In the genomic region with DNA sequence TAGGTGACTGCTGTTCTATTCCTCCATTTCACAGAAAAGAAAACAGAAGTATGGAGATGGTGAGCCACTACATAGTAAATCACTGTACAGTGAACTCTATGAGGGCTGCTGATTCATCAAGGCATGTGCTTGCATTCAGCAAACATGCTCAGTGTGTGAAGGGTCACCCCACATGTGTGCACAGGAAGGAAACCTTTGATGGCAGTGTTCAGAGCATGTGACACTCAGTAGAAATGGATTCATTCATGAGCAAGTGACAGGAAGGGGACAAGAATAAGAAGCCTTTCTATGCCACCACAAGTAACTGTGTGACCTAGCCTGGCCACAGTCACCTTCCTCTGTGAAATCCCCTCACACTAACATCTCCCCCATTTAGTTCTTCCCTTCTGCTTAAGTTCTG, we compare ENCODE assay signal across 18 mouse cellular contexts. TPM values are rescaled to one million over a fixed set of nuclear protein-coding genes. Genes with fewer than 3 reads are reported as not detected.
DNase-seq lines count a peak whose midpoint lies in the region; ATAC-seq and TF ChIP-seq lines count a peak whose summit lies in the region.
"Had no signal": no experiment of that assay in that cellular context is flagged by ENCODE, and none has a peak within 500 bp of the region (broad histone marks: within the 10 kb centered on the region; RNA-seq: fewer than 3 reads in every experiment).

No protein-coding gene starts in this region.

- no peak overlapping the region for H3K4me3 ChIP-seq in liver, embryonic 15.5 days (replicated peaks)
- no peak overlapping the region for H3K4me3 ChIP-seq in liver, embryonic 12.5 days
- H3K4me3 ChIP-seq in bone marrow macrophage, adult 2 months (ENCODE audit: insufficient read depth, low read length): no peak overlapping the region
- H3K4me3 ChIP-seq in macrophage (ENCODE audit: inconsistent target): no peak overlapping the region
- H3K4me3 ChIP-seq in hindbrain, embryonic 10.5 days: no peak overlapping the region
- H3K4me3 ChIP-seq: embryonic facial prominence, embryonic 10.5 days; erythroblast, embryonic 14.5 days; liver, embryonic 13.5 days; neural tube, embryonic 12.5 days had no signal

- no peaks in the 10 kb centered on the region for H3K79me2 ChIP-seq in macrophage (ENCODE audit: inconsistent target)

- ATAC-seq in liver, embryonic 15.5 days (ENCODE audit: insufficient read depth): peak; percentile 49; the same call in 1 of the 2 replicates
- no peak for ATAC-seq in liver, embryonic 12.5 days
- ATAC-seq: forebrain, postnatal 0 days; midbrain, embryonic 16.5 days had no signal

- no peak overlapping the region for H3K9ac ChIP-seq in liver, embryonic 15.5 days
- no peak overlapping the region for H3K9ac ChIP-seq in liver, embryonic 12.5 days
- H3K9ac ChIP-seq: forebrain, postnatal 0 days; liver, embryonic 13.5 days; neural tube, embryonic 12.5 days had no signal

- no peak overlapping the region for H3K4me2 ChIP-seq in liver, embryonic 15.5 days
- no peak overlapping the region for H3K4me2 ChIP-seq in liver, embryonic 12.5 days
- H3K4me2 ChIP-seq: liver, embryonic 13.5 days; neural tube, embryonic 12.5 days had no signal

- TF ChIP-seq CTCF in bone marrow macrophage, adult 2 months (IDR thresholded peaks at IDR 0.05; ENCODE audit: low read depth, low read length): no peak

- no peak for TF ChIP-seq POLR2A in bone marrow macrophage, adult 2 months (IDR thresholded peaks at IDR 0.05; ENCODE audit: borderline replicate concordance, low read depth, low read length)

- DNase-seq in 416B (ENCODE audit: low read depth): peak; percentile 73
- DNase-seq in frontal cortex, postnatal 36 days (ENCODE audit: low spot score in 2 of 2): no peak
- no peak for DNase-seq in kidney, postnatal 25 days
- no peak for DNase-seq in hindbrain, embryonic 10.5 days (ENCODE audit: low spot score)
- DNase-seq: cerebellum, postnatal 14 days; forebrain, postnatal 0 days; kidney, adult 2 months; kidney, postnatal 36 days; liver, embryonic 13.5 days; right cerebral cortex, postnatal 14 days had no signal

- no peaks in the 10 kb centered on the region for H3K36me3 ChIP-seq in liver, embryonic 15.5 days (replicated peaks)
- H3K36me3 ChIP-seq in liver, embryonic 12.5 days: no peaks in the 10 kb centered on the region
- no peaks in the 10 kb centered on the region for H3K36me3 ChIP-seq in macrophage (ENCODE audit: inconsistent target)
- no peaks in the 10 kb centered on the region for H3K36me3 ChIP-seq in hindbrain, embryonic 10.5 days
- H3K36me3 ChIP-seq: embryonic facial prominence, embryonic 10.5 days; liver, embryonic 13.5 days; neural tube, embryonic 12.5 days had no signal

- no peaks in the 10 kb centered on the region for H3K9me3 ChIP-seq in liver, embryonic 15.5 days (replicated peaks)
- H3K9me3 ChIP-seq in liver, embryonic 12.5 days (replicated peaks): no peaks in the 10 kb centered on the region
- no peaks in the 10 kb centered on the region for H3K9me3 ChIP-seq in hindbrain, embryonic 10.5 days
- H3K9me3 ChIP-seq: embryonic facial prominence, embryonic 10.5 days; liver, embryonic 13.5 days; neural tube, embryonic 12.5 days had no signal

- no peaks in the 10 kb centered on the region for H3K27me3 ChIP-seq in liver, embryonic 15.5 days
- H3K27me3 ChIP-seq in liver, embryonic 12.5 days (replicated peaks): no peaks in the 10 kb centered on the region
- no peaks in the 10 kb centered on the region for H3K27me3 ChIP-seq in hindbrain, embryonic 10.5 days (ENCODE audit: insufficient read depth, poor library complexity, severe bottlenecking)
- H3K27me3 ChIP-seq: liver, embryonic 13.5 days; neural tube, embryonic 12.5 days had no signal

- no peak overlapping the region for H3K27ac ChIP-seq in liver, embryonic 15.5 days (replicated peaks)
- H3K27ac ChIP-seq in liver, embryonic 12.5 days: no peak overlapping the region
- peak overlapping the region; percentile 41 for H3K27ac ChIP-seq in bone marrow macrophage, adult 2 months (ENCODE audit: insufficient read depth, low read depth, low read length)
- peak overlapping the region; percentile 55 for H3K27ac ChIP-seq in macrophage
- H3K27ac ChIP-seq in hindbrain, embryonic 10.5 days: no peak overlapping the region
- H3K27ac ChIP-seq: embryonic facial prominence, embryonic 10.5 days; liver, embryonic 13.5 days; neural tube, embryonic 12.5 days had no signal

- H3K4me1 ChIP-seq in liver, embryonic 15.5 days (replicated peaks): peaks cover 20% of the 10 kb centered on the region
- H3K4me1 ChIP-seq in liver, embryonic 12.5 days: peaks cover 8% of the 10 kb centered on the region
- peaks cover 39% of the 10 kb centered on the region for H3K4me1 ChIP-seq in bone marrow macrophage, adult 2 months (ENCODE audit: control insufficient read depth, insufficient read depth, low read length)
- H3K4me1 ChIP-seq in hindbrain, embryonic 10.5 days (replicated peaks): no peaks in the 10 kb centered on the region
- H3K4me1 ChIP-seq: embryonic facial prominence, embryonic 10.5 days; neural tube, embryonic 12.5 days had no signal

RNA-seq across cellular contexts. Expression of a gene that starts 38.6 kb away (rescaled TPM):
- polyA plus RNA-seq in liver, embryonic 15.5 days (2015; fragmentation: Nextera tagmentation; extraction: Ambion mirVana): 36.2 and 37.3 TPM in 2 replicates
- polyA plus RNA-seq in liver, embryonic 12.5 days (2016; fragmentation: Nextera tagmentation; extraction: Ambion mirVana): 42.7 and 45.7 TPM in 2 replicates
- 15.8 and 17.0 TPM in 2 replicates for polyA plus RNA-seq in bone marrow macrophage, adult 2 months (2012; ENCODE audit: insufficient read depth, insufficient read length, missing spikeins)
- 10 to 100 TPM in 24 of 26 experiments, 1 to 10 TPM in 2; 7.6 to 91.2 (median 22.2) TPM for total RNA-seq in macrophage (2018; cell fraction: chromatin; rRNA removed)
- 10 to 100 TPM; 21.6 to 55.9 (median 38.0) TPM for total RNA-seq in macrophage (2018; cell fraction: cytosol; rRNA removed)
- 100 to 1,000 TPM in 1 of 26 experiments, 10 to 100 TPM in 24, 1 to 10 TPM in 1; 9.4 to 134 (median 28.9) TPM for total RNA-seq in macrophage (2018; cell fraction: nucleus; rRNA removed)
- polyA plus RNA-seq in macrophage (2018): 25.6 to 82.5 TPM (median 33.5 TPM) in 3 replicates
- 68.8 and 77.5 TPM in 2 replicates for polyA plus RNA-seq in hindbrain, embryonic 10.5 days (2016; fragmentation: Nextera tagmentation; extraction: Ambion mirVana)

Comparison
In these comparisons a context has a peak if more than half of its experiments do, and no peak if none do; other contexts are left out.
1. H3K27ac ChIP-seq: peak in bone marrow macrophage, adult 2 months (single experiment) and macrophage (single experiment); none in liver, embryonic 15.5 days (single experiment), liver, embryonic 12.5 days (single experiment) and hindbrain, embryonic 10.5 days (single experiment).